Mouse (Mus musculus) left cerebral cortex, adult 11 months (tissue): ENCODE results near the gene Itgam.
"Not testable (repeated sequence)": the region's sequence is repeated elsewhere in the genome, so short reads cannot be mapped to it uniquely, and the experiment has no call there.

Experiments
- DNase-seq: peaks from one replicate; pipeline ENCODE4 v3.0.0; 2022; ENCODE audit warnings: low spot score

Itgam gene

DNA sequence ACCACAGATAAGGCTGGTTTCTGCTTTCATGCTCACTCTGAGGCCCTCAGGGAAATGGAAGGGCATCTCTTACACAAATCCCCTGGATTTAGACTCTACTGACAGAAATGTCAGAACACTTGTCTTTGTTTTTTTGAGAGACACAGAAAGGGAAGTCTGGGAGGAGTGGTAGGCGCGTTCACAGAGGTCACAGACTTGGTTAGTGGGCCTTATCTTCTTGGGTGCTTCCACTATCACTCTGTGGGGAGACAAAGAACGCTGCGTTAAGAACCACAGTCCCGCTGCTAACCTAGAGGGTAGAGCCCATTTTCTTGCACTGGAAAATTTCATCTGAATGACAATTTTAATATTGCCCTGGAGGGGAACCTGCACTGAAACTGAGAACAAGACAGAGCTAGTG lies 69.7 kb downstream of the Itgam start:
- no peak for DNase-seq

GRCm38 (mm10) chr7:128133596-128133995 lies 71.2 kb downstream of the Itgam start:
- DNase-seq = no peak

GRCm38 (mm10) chr7:128136927-128137326 lies 74.5 kb downstream of the Itgam start:
- DNase-seq = no peak

GRCm38 (mm10) chr7:128139611-128140010 lies 77.2 kb downstream of the Itgam start:
- DNase-seq = no peak

DNA sequence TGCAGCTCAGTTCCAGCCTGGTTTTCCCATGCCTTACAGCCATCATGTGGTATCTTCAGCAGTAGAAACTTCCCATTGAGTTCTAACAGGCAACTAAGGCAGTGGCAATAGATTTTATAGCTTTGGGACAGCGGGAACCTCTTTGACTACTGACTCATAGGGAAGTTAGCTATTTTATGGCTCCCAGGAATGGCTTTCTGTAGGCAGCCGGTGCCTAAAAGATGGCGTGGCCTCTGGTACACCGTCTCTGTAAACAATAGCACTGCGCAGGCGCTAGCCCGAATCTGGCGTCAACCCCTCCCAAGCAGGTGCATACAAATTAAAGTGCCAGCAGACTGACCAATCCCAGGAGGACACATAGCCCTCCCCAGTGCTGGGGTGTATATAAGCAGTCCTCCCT lies 88.5 kb downstream of the Itgam start:
- DNase-seq = no peak

GRCm38 (mm10) chr7:128154076-128154475 lies 91.6 kb downstream of the Itgam start, which contains the start of gene Itgad:
Gene Itgad, plus strand, starts transcription at chr7:128154376.
- DNase-seq = no peak

DNA sequence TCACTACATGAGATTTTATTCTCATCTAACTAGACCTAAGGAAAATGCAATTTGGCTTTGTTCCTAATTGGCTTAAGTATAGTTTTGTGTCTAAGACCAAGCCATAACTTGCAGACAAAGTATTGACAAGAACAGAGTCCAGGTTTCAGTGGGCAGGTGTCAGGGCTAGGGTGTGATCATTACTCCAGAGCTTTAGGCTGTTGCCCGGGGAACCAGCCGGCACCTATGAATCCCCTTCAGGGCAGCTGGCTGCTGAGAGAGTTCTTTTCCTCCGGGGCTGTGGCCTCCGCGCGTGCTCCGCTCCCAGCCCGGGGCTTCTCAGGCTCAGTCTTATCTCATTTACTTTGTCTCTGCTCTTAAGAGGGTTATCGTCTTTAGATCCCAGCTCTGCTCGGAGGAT lies 92.5 kb downstream of the Itgam start:
- DNase-seq = no peak

DNA sequence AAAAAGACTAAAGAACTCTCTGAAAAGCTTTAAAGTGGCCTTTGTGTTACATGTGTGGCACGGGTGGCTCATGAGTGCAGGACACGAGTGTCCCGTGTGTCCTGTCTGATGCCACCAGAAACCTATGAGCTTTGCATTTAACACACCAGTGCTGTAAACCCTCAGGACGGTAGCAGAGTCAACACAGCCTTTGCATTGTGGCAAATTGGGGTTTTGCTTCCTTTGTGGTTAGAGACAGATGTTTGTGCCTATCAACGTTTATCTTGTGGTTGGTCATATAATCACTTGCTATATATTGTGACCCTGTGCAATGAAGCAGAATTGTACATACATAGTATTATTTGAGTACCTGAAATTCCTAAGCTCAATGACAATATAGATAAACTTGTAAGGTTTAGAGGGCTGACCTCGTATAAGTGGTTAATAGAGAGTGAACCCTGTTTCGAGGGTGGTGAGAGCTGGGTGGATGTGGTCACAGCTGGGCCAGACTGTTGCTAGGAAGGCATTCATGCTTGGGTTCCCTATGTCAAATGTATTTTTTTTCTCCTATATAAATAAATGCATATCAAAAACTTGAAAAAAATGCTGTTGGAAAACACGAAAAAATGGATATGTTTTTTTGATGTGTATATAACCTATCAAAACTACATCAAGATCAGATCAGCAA lies 96.4 kb downstream of the Itgam start:
- not testable (repeated sequence) for DNase-seq

GRCm38 (mm10) chr7:128164001-128164400 lies 101.6 kb downstream of the Itgam start:
- no peak for DNase-seq

GRCm38 (mm10) chr7:128166391-128166790 lies 104.0 kb downstream of the Itgam start:
- no peak for DNase-seq
